In genomic region chr14:54463108-54463958, GRCm38 (mm10) we compare ENCODE assay signal across 8 mouse cellular contexts. TPM values are rescaled to one million over a fixed set of nuclear protein-coding genes. Genes with fewer than 3 reads are reported as not detected.
A peak's percentile ranks its signal among the peaks of the same experiment; 100 is the strongest.
DNase-seq lines count a peak whose midpoint lies in the region; ATAC-seq and TF ChIP-seq lines count a peak whose summit lies in the region.

No protein-coding gene starts in this region.

- peak overlapping the region; percentile 90 for H3K4me3 ChIP-seq in kidney, embryonic 15.5 days (replicated peaks)
- H3K4me3 ChIP-seq in hindbrain, postnatal 0 days (ENCODE audit: low read length), result peak overlapping the region; percentile 82
- H3K4me3 ChIP-seq in midbrain, embryonic 15.5 days, result peak overlapping the region; percentile 80

- H3K9me3 ChIP-seq in kidney, embryonic 15.5 days (replicated peaks), result no peaks in the 10 kb centered on the region
- H3K9me3 ChIP-seq in hindbrain, postnatal 0 days (ENCODE audit: low read length), result no peaks in the 10 kb centered on the region
- no peaks in the 10 kb centered on the region for H3K9me3 ChIP-seq in midbrain, embryonic 15.5 days

- H3K36me3 ChIP-seq in kidney, embryonic 15.5 days, result peaks cover 28% of the 10 kb centered on the region
- H3K36me3 ChIP-seq in hindbrain, postnatal 0 days (ENCODE audit: insufficient read depth, low read length), result peaks cover under 1% of the 10 kb centered on the region; the same call in 1 of the 2 replicates
- 0 out of 2 replicates have a peak, but pooled peaks cover 5% of the 10 kb centered on the region for H3K36me3 ChIP-seq in midbrain, embryonic 15.5 days (replicated peaks)

- DNase-seq in kidney, adult 11 months, result no peak
- DNase-seq in c-Kit-negative CD71-positive TER-119-positive erythroid progenitor cells, embryonic 14.5 days (ENCODE audit: low read depth, low spot score), result peak; percentile 11
- DNase-seq in hindbrain, postnatal 0 days (ENCODE audit: low spot score), result peak; percentile 15
- no peak for DNase-seq in layer of hippocampus, adult 18-20 months (ENCODE audit: low spot score in 2 of 2)
- no peak for DNase-seq in urinary bladder, postnatal 25 days (ENCODE audit: low spot score)
- DNase-seq in cerebellum, adult 11-12 months, result no peak

- peak; percentile 47 for ATAC-seq in kidney, embryonic 15.5 days (replicated peaks; ENCODE audit: low FRiP score)
- peak; percentile 22; the same call in 1 of the 2 replicates for ATAC-seq in hindbrain, postnatal 0 days
- peak; percentile 67 for ATAC-seq in midbrain, embryonic 15.5 days (replicated peaks)

- WGBS in kidney, embryonic 15.5 days, result 13% methylated on average over 12 of the region's 12 CpGs
- WGBS in hindbrain, postnatal 0 days, result 15% methylated on average over 12 of the region's 12 CpGs
- WGBS in midbrain, embryonic 15.5 days, result 16% methylated on average over 12 of the region's 12 CpGs

- no peaks in the 10 kb centered on the region for H3K27me3 ChIP-seq in kidney, embryonic 15.5 days
- H3K27me3 ChIP-seq in hindbrain, postnatal 0 days (ENCODE audit: insufficient read depth, low read length), result no peaks in the 10 kb centered on the region
- no peaks in the 10 kb centered on the region for H3K27me3 ChIP-seq in midbrain, embryonic 15.5 days (replicated peaks)

- H3K4me1 ChIP-seq in kidney, embryonic 15.5 days, result peaks cover 16% of the 10 kb centered on the region
- no peaks in the 10 kb centered on the region for H3K4me1 ChIP-seq in hindbrain, postnatal 0 days (ENCODE audit: insufficient read depth, low read length)
- H3K4me1 ChIP-seq in midbrain, embryonic 15.5 days, result peaks cover 13% of the 10 kb centered on the region

- no peak for TF ChIP-seq CTCF in hindbrain, postnatal 0 days (IDR thresholded peaks at IDR 0.05; ENCODE audit: low read depth)

- H3K27ac ChIP-seq in kidney, embryonic 15.5 days, result peak overlapping the region; percentile 92
- no peak overlapping the region for H3K27ac ChIP-seq in hindbrain, postnatal 0 days
- H3K27ac ChIP-seq in midbrain, embryonic 15.5 days, result peak overlapping the region; percentile 73

- H3K4me2 ChIP-seq in kidney, embryonic 15.5 days, result peak overlapping the region; percentile 77
- H3K4me2 ChIP-seq in hindbrain, postnatal 0 days (ENCODE audit: low read depth, low read length), result peak overlapping the region; percentile 89
- H3K4me2 ChIP-seq in midbrain, embryonic 15.5 days, result peak overlapping the region; percentile 86

- peak overlapping the region; percentile 86 for H3K9ac ChIP-seq in kidney, embryonic 15.5 days
- peak overlapping the region; percentile 75 for H3K9ac ChIP-seq in hindbrain, postnatal 0 days (replicated peaks; ENCODE audit: low read length)
- H3K9ac ChIP-seq in midbrain, embryonic 15.5 days, result peak overlapping the region; percentile 43

RNA-seq across cellular contexts. Expression of gene Lrp10, which starts 0.6 kb away (rescaled TPM):
- 46.8 and 54.6 TPM in 2 replicates for polyA plus RNA-seq in kidney, embryonic 15.5 days (2015; fragmentation: Nextera tagmentation; extraction: Ambion mirVana)
- 57.7 and 62.5 TPM in 2 replicates for total RNA-seq in hindbrain, postnatal 0 days (2014; rRNA removed)
- 36.0 and 38.8 TPM in 2 replicates for polyA plus RNA-seq in hindbrain, postnatal 0 days (2015; fragmentation: Nextera tagmentation; extraction: Ambion mirVana)
- polyA plus RNA-seq in midbrain, embryonic 15.5 days (2015; fragmentation: Nextera tagmentation; extraction: Ambion mirVana), result 28.9 and 31.4 TPM in 2 replicates
- 10 to 100 TPM; 33.8 to 34.6 TPM for total RNA-seq in layer of hippocampus, adult 18-20 months (2021)

RNA-seq across cellular contexts. Expression of gene Rem2, which starts 12.6 kb away (rescaled TPM):
- polyA plus RNA-seq in kidney, embryonic 15.5 days (2015; fragmentation: Nextera tagmentation; extraction: Ambion mirVana), result 6.3 and 6.8 TPM in 2 replicates
- total RNA-seq in hindbrain, postnatal 0 days (2014; rRNA removed), result 28.1 and 32.8 TPM in 2 replicates
- polyA plus RNA-seq in hindbrain, postnatal 0 days (2015; fragmentation: Nextera tagmentation; extraction: Ambion mirVana), result 25.2 and 25.3 TPM in 2 replicates
- 45.2 and 47.1 TPM in 2 replicates for polyA plus RNA-seq in midbrain, embryonic 15.5 days (2015; fragmentation: Nextera tagmentation; extraction: Ambion mirVana)
- 10 to 100 TPM; 21.0 to 23.1 TPM for total RNA-seq in layer of hippocampus, adult 18-20 months (2021)

RNA-seq across cellular contexts. Expression of gene Mmp14, which starts 31.9 kb away (rescaled TPM):
- 155 and 168 TPM in 2 replicates for polyA plus RNA-seq in kidney, embryonic 15.5 days (2015; fragmentation: Nextera tagmentation; extraction: Ambion mirVana)
- 50.1 and 53.3 TPM in 2 replicates for total RNA-seq in hindbrain, postnatal 0 days (2014; rRNA removed)
- polyA plus RNA-seq in hindbrain, postnatal 0 days (2015; fragmentation: Nextera tagmentation; extraction: Ambion mirVana), result 44.5 and 47.2 TPM in 2 replicates
- 45.4 and 51.0 TPM in 2 replicates for polyA plus RNA-seq in midbrain, embryonic 15.5 days (2015; fragmentation: Nextera tagmentation; extraction: Ambion mirVana)
- total RNA-seq in layer of hippocampus, adult 18-20 months (2021), result 10 to 100 TPM; 15.0 to 15.2 TPM

RNA-seq across cellular contexts. Expression of gene Mrpl52, which starts 36.6 kb away (rescaled TPM):
- 265 and 305 TPM in 2 replicates for polyA plus RNA-seq in kidney, embryonic 15.5 days (2015; fragmentation: Nextera tagmentation; extraction: Ambion mirVana)
- 113 and 129 TPM in 2 replicates for total RNA-seq in hindbrain, postnatal 0 days (2014; rRNA removed)
- polyA plus RNA-seq in hindbrain, postnatal 0 days (2015; fragmentation: Nextera tagmentation; extraction: Ambion mirVana), result 266 and 297 TPM in 2 replicates
- 234 and 252 TPM in 2 replicates for polyA plus RNA-seq in midbrain, embryonic 15.5 days (2015; fragmentation: Nextera tagmentation; extraction: Ambion mirVana)
- 100 to 1,000 TPM in 1 of 2 experiments, 10 to 100 TPM in 1; 94.8 to 109 TPM for total RNA-seq in layer of hippocampus, adult 18-20 months (2021)

RNA-seq across cellular contexts. Expression of gene Slc7a7, which starts 45.8 kb away (rescaled TPM):
- 11.0 and 11.4 TPM in 2 replicates for polyA plus RNA-seq in kidney, embryonic 15.5 days (2015; fragmentation: Nextera tagmentation; extraction: Ambion mirVana)
- total RNA-seq in hindbrain, postnatal 0 days (2014; rRNA removed), result 3.7 and 4.5 TPM in 2 replicates
- polyA plus RNA-seq in hindbrain, postnatal 0 days (2015; fragmentation: Nextera tagmentation; extraction: Ambion mirVana), result 3.6 TPM in 2 replicates
- 4.7 and 4.9 TPM in 2 replicates for polyA plus RNA-seq in midbrain, embryonic 15.5 days (2015; fragmentation: Nextera tagmentation; extraction: Ambion mirVana)
- total RNA-seq in layer of hippocampus, adult 18-20 months (2021), result 1 to 10 TPM; 1.5 to 2.2 TPM

Comparison
In these comparisons a context has a peak if more than half of its experiments do, and no peak if none do; other contexts are left out.
1. DNase-seq: peak in c-Kit-negative CD71-positive TER-119-positive erythroid progenitor cells, embryonic 14.5 days (single experiment) and hindbrain, postnatal 0 days (single experiment); none in kidney, adult 11 months (single experiment), layer of hippocampus, adult 18-20 months (0 of 2), urinary bladder, postnatal 25 days (single experiment) and cerebellum, adult 11-12 months (single experiment).
2. Peak in every context shown above with its lines, with median percentiles within 50 percentile points of each other: ATAC-seq, H3K4me2 ChIP-seq, H3K4me3 ChIP-seq and H3K9ac ChIP-seq.